Mouse (Mus musculus): ENCODE data around the gene Dnajb13.

The Dnajb13 gene

DNA sequence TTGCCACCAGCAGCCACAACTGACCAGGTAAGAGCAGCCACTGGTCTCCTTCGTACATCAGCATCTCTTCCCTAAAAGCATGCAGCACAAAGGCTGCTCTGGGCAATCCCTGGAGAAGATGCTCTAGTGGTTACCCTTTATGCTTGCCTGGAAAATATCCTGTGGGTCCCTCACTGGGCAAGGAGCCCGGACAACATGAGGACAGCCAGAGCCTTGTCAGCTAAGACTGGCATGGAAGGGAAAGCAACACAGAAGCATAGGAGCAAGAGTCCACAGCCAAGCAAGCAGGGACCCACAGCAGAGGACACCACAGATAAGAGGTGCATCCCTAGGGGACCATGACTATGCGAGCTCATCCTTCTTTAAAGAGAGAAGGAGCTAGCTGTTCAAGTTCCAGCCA, 54.9 kb downstream of the Dnajb13 start:
- DNase-seq (ENCODE audit: low spot score), result no peak

DNA sequence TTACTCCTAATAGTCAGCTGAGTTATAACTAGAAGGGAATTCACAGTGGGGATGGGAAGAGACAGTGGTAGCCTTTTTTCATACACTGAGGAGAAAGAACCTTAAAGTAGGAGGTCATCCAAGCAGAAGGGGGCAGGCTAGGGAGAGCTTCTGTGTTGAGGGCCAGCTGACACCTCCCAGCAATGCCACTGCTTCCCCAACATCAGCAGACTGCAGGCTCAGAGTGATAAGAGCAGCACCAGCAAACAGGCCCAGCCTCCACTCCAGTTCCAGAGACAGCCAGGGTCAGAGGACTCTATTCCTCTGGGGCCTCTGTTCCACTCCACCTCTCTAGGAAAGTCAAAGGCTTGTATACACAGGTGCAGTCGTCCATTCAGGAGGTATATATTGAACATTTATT, 56.6 kb downstream of the Dnajb13 start:
- DNase-seq (ENCODE audit: low spot score), result no peak

All from lung, postnatal 25 days (tissue).